Mouse (Mus musculus) kidney, embryonic 14.5 days (tissue): ENCODE measurements at regions not wholly inside any gene's neighbourhood (a gene's known extent, or its start where the extent isn't known, plus 50 kb on each side); places are given as distances from the start of the nearest gene placed in this dataset.

Experiments
- ATAC-seq: fragments of 200-750 bp; cut with Nextera tagmentation; 2 replicates; pipeline ENCODE4 v1.8.0; 2017; ENCODE audit warnings: moderate number of reproducible peaks, mild to moderate bottlenecking, moderate TSS enrichment, moderate library complexity; ENCODE audit not compliant: low FRiP score, low TSS enrichment
- H3K27ac ChIP-seq: fragments of 300-500 bp; sonication (generic); 2 replicates; pipeline ENCODE4 v1.5.1; 2014; ENCODE audit warnings: low read depth, mild to moderate bottlenecking, low read length, moderate library complexity, mixed read lengths
- H3K27me3 ChIP-seq: fragments of 300-500 bp; sonication (generic); 2 replicates; pipeline ENCODE4 v1.6.1; 2014; ENCODE audit warnings: mild to moderate bottlenecking, low read length; ENCODE audit not compliant: control insufficient read depth, insufficient read depth
- H3K36me3 ChIP-seq: fragments of 300-500 bp; sonication (generic); 2 replicates; pipeline ENCODE4 v1.6.1; 2014; ENCODE audit warnings: low read length, mixed read lengths; ENCODE audit not compliant: control insufficient read depth, insufficient read depth
- H3K4me1 ChIP-seq: fragments of 300-500 bp; sonication (generic); 2 replicates; pipeline ENCODE4 v1.6.1; 2014; ENCODE audit warnings: low read length, mixed read lengths; ENCODE audit not compliant: control insufficient read depth, insufficient read depth
- H3K4me2 ChIP-seq: fragments of 300-500 bp; sonication (generic); replicated peaks from 2 replicates; pipeline ENCODE4 v1.6.1; 2014; ENCODE audit warnings: low read depth, mild to moderate bottlenecking, low read length
- H3K4me3 ChIP-seq: fragments of 300-500 bp; sonication (generic); 2 replicates; pipeline ENCODE4 v1.5.1; 2014; ENCODE audit warnings: mild to moderate bottlenecking, low read length
- H3K9ac ChIP-seq: fragments of 300-500 bp; sonication (generic); 2 replicates; pipeline ENCODE4 v1.6.1; 2014; ENCODE audit warnings: low read depth, mild to moderate bottlenecking, low read length, moderate library complexity
- H3K9me3 ChIP-seq: fragments of 300-500 bp; sonication (generic); 2 replicates; pipeline ENCODE4 v1.6.1; 2016; ENCODE audit warnings: low read length; ENCODE audit not compliant: control insufficient read depth
- WGBS: fragments of 180-500 bp; shearing (Covaris S2); extraction: QIAGEN DNeasy Blood & Tissue Kit; methylation state at CpG from one replicate; pipeline ENCODE4 v1.1.7; 2014; 5-methylcytosine and 5-hydroxymethylcytosine counted together

DNA sequence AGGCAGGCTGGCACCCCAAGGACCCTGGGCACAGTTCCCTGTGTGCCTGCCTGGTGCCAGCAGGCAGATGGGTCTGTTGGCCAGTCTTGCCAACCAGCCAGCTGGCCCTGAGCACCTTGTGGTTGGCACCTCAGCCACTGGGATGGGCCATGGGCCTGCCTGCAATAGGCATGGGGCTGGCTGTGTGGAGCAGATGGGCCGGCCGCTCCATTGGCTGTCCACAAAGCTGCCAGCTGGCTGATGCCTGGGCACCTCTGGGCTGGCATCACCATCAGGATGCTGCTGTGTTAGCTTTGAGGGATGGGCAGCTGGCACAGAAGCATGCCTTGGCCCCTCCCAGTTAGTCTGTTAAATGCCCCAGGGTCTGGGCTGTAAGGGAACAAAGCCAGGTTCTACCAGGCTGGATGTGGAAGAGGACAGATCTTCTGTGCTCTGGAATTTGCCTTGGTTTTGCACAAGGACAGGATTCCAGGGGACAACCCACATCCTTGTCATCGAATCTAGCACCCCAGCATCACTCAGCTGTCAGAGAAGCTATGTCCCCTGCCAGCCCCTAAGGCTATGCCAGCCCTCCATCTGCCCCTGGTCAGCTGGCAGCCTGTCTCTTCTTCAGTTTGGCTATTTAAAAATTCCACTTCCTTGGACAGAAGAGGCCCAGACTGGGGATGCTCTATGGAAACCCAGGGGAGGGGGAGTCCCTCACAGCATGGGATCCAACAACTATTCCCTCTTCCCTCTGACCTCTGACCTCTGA lies 201.8 kb downstream of the Gm26897 start:
- no peak for ATAC-seq
- Histone ChIP-seq H3K36me3 (no peaks in the 10 kb centered on the region), H3K4me3 (no peak overlapping the region), H3K4me1 (no peaks in the 10 kb centered on the region), H3K9me3 (no peaks in the 10 kb centered on the region), H3K27me3 (no peaks in the 10 kb centered on the region), H3K4me2 (no peak overlapping the region), H3K9ac (no peak overlapping the region), H3K27ac (no peak overlapping the region)
- WGBS = 80% methylated on average over 3 of the region's 3 CpGs

DNA sequence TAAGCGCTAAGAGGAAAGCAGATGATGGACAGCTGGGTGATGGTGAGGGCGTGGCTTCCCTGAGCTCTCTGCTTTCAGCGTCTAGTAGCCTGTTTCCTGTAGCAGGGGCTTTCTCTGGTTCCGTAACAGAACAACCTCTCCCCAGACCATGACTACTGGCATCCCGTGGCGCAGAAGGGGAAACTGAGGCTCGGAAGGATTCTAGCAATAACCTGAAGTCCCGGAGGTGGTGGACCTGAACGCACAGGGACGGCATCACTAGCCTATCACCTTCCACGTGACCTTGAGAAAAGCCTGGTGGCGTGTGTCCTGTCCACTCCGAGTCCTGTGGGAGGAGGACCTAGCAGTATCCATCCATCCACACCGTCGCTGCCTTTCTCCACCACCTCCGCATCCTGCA lies 208.1 kb downstream of the Gm26897 start:
- Histone ChIP-seq H3K27me3 (0 out of 2 replicates have a peak, but pooled peaks cover 7% of the 10 kb centered on the region), H3K36me3 (no peaks in the 10 kb centered on the region), H3K4me2 (no peak overlapping the region), H3K4me3 (no peak overlapping the region), H3K9ac (no peak overlapping the region), H3K27ac (no peak overlapping the region), H3K9me3 (no peaks in the 10 kb centered on the region), H3K4me1 (0 out of 2 replicates have a peak, but pooled peaks cover 3% of the 10 kb centered on the region)
- WGBS = 77% methylated on average over 16 of the region's 16 CpGs
- ATAC-seq = no peak

DNA sequence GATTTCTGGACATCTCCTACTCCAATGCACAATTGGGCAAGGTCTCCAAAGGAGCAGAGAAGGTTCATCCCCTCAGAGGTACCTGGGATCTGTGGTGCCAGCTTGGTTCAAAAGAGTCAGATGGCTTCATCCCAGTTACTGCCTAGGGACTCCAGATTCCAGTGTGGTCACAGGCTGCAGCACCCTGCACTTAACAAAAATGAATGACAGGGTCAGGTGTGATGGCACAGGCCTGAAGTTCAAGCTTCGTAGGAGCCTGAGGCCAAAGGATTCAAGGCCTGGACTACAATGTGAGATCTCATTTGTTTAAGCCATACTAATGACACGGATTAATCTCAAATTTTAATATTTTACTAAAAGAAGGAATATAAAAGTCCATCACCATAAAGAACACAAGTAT lies 209.1 kb downstream of the Gm26897 start:
- Histone ChIP-seq H3K27ac (no peak overlapping the region), H3K27me3 (0 out of 2 replicates have a peak, but pooled peaks cover 7% of the 10 kb centered on the region), H3K4me2 (no peak overlapping the region), H3K9me3 (no peaks in the 10 kb centered on the region), H3K36me3 (no peaks in the 10 kb centered on the region), H3K4me3 (no peak overlapping the region), H3K9ac (no peak overlapping the region), H3K4me1 (0 out of 2 replicates have a peak, but pooled peaks cover 3% of the 10 kb centered on the region)
- 80% methylated on average over 2 of the region's 2 CpGs for WGBS
- no peak for ATAC-seq

DNA sequence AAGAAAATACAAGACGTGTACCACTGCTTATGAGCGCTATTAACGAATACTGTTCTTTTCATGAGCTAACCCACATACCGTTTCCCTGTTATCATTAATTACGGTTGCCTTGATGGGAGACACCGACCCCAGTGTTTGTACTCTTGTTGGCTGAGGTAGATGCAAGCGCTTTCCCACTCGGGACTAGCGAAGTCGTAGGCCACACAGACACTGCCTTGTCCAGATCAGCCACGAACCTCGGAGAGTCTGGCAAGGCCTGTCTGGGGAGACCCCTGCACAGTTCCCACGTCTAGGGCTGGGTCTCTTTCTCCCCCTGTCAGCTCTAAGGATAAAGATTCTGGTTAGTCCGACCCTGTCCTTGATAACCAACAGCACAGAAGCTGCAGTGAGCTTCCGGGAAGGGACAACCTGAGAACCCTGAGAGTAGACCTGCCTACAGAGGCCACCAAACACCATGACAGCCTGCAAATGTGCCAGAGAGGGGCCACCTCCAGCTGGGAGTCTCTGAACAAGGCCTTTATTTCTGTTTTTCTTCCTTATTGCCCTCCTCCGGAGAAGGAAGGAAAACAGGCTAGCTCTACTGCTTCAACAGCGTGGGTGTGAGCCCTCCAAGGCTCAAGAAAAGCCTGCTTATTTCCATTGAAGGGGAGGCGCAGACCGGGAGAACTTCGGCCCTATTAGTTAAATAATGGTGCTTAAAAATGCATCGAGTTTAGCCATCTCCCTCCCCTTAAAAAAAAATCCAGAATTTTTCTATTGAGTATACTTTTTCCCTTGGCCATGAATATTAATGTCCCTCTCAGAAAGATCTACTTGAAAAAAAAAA lies 209.8 kb downstream of the Gm26897 start:
- 56% methylated on average over 21 of the region's 21 CpGs for WGBS
- Histone ChIP-seq H3K4me2 (no peak overlapping the region), H3K27me3 (0 out of 2 replicates have a peak, but pooled peaks cover 7% of the 10 kb centered on the region), H3K27ac (no peak overlapping the region), H3K36me3 (no peaks in the 10 kb centered on the region), H3K9ac (no peak overlapping the region), H3K4me3 (no peak overlapping the region), H3K9me3 (no peaks in the 10 kb centered on the region), H3K4me1 (0 out of 2 replicates have a peak, but pooled peaks cover 3% of the 10 kb centered on the region)
- no peak for ATAC-seq

DNA sequence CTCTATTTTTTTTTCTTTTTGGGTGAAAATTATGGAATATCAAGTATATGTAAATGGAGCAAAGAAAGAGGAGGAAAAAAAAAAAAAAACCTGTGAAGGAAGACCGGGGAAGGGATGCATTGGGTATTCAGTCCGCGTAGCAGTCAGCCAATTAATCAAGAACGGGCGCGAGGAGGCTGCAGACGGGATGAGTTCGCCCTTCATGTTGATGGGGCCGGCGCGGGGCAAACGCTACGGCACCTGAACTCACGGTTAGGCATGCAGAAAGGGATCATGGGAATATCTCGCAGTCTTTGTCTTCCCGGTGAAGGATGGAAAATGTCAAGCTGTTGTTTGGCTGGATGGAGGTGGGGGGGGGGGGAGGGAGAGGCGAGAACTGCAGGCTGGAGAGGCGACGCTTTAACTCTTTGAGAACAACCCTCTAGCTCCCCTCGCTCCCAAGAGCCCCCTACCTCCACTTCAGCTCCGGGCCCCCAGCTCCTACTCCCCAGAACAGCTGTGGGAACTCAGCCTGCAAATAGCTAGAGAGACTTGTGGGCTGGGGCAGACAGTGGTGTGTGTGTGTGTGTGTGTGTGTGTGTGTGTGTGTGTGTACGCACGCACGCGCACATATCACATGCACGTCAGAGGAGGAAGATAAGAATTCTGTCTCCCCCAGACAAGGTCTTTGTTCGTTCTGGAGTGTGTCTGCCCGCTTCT lies 210.7 kb downstream of the Gm26897 start:
- WGBS = 32% methylated on average over 27 of the region's 28 CpGs
- Histone ChIP-seq H3K4me3 (no peak overlapping the region), H3K27ac (no peak overlapping the region), H3K4me2 (no peak overlapping the region; the same call in 1 of the 2 replicates), H3K9ac (no peak overlapping the region), H3K27me3 (0 out of 2 replicates have a peak, but pooled peaks cover 7% of the 10 kb centered on the region), H3K36me3 (no peaks in the 10 kb centered on the region), H3K4me1 (0 out of 2 replicates have a peak, but pooled peaks cover 3% of the 10 kb centered on the region), H3K9me3 (no peaks in the 10 kb centered on the region)
- ATAC-seq = 0 out of 2 replicates have a peak, but pooled peaks have one; percentile 55

DNA sequence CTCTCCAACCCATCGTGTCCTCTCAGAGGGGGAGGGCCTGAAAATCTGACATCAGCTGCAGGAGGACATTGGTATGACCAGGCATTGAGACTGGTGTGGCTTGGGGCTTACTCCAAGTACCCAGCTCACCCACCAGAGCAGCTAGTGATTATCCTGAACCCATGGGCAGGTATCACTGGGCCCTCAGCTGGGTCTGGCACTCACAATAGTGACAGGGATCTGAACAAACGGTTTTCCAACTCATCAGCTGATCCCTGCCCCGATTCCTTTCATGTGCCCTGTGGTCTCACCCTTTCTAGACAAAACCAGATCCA lies 211.2 kb downstream of the Gm26897 start:
- no peak overlapping the region for H3K4me2 ChIP-seq

DNA sequence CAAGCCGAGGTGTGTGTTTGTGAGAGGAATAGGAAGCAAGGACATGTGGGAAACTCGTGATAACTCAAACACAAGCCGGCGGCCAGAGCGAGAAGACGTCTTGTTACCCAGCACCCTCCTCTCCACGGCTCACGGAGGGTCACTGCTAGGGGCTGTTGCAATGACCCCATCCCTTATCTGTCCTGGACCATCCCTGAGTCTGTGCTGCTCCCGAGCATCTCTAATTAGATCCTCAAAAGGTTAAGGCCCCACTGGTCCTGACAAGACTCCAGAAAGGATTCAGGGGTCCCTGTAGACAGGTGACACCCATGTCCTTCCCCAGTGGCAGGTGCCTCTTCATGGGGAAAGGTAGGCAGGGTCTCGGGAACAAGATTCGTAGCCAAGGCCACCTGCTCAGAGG lies 212.6 kb downstream of the Gm26897 start:
- no peak for ATAC-seq
- Histone ChIP-seq H3K4me3 (no peak overlapping the region), H3K9me3 (no peaks in the 10 kb centered on the region), H3K36me3 (no peaks in the 10 kb centered on the region), H3K4me1 (0 out of 2 replicates have a peak, but pooled peaks cover 3% of the 10 kb centered on the region), H3K4me2 (no peak overlapping the region), H3K27ac (no peak overlapping the region), H3K9ac (no peak overlapping the region), H3K27me3 (0 out of 2 replicates have a peak, but pooled peaks cover 7% of the 10 kb centered on the region)
- 81% methylated on average over 11 of the region's 11 CpGs for WGBS

More for the DNA sequence above, 211.2 kb downstream of the Gm26897 start:
- no peak overlapping the region for H3K4me3 ChIP-seq
- H3K27me3 ChIP-seq = 0 out of 2 replicates have a peak, but pooled peaks cover 7% of the 10 kb centered on the region
- no peak overlapping the region for H3K9ac ChIP-seq
- WGBS = 67% methylated on average over 3 of the region's 3 CpGs
- no peaks in the 10 kb centered on the region for H3K36me3 ChIP-seq
- H3K27ac ChIP-seq = no peak overlapping the region
- ATAC-seq = no peak
- H3K4me1 ChIP-seq = 0 out of 2 replicates have a peak, but pooled peaks cover 3% of the 10 kb centered on the region
- H3K9me3 ChIP-seq = no peaks in the 10 kb centered on the region

DNA sequence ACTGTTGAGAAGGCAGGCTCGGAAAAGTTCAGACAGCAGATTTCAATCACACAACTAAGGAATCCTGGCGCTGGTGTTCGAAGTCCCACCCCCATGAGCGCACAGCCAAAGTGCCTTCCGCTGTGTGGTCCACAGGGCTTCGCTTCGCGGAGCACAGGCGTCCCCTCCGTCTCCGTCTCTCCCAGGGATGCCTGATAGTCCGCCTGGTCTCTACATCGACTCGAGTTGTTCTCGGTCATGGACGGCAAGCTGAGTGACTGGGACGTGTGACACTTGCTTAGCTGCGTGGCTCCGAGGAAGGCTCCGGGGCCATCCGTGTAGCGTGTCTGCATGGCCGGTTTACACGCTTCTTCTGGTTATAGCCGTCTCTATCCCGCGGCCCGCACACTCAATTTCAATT lies 224.0 kb downstream of the Gm26897 start:
- no peaks in the 10 kb centered on the region for H3K36me3 ChIP-seq
- no peak overlapping the region for H3K9ac ChIP-seq
- no peaks in the 10 kb centered on the region; the same call in 1 of the 2 replicates for H3K4me1 ChIP-seq
- H3K4me2 ChIP-seq = no peak overlapping the region
- H3K27ac ChIP-seq = no peak overlapping the region
- no peak for ATAC-seq
- H3K4me3 ChIP-seq = no peak overlapping the region
- H3K9me3 ChIP-seq = no peaks in the 10 kb centered on the region
- peaks cover 3% of the 10 kb centered on the region; the same call in 1 of the 2 replicates for H3K27me3 ChIP-seq
- WGBS = 64% methylated on average over 28 of the region's 28 CpGs
